Mouse (Mus musculus): ENCODE data around the gene Enox1.

GRCm38 (mm10) chr14:77387877-77388276 lies 231.3 kb downstream of the Enox1 start:
- TF ChIP-seq CHD2 (IDR thresholded peaks at IDR 0.05; ENCODE audit: low read depth, low read length): no peak
- no peak for TF ChIP-seq HCFC1 (IDR thresholded peaks at IDR 0.05; ENCODE audit: borderline replicate concordance, insufficient read depth, low read length)
- TF ChIP-seq MAFK (IDR thresholded peaks at IDR 0.05; ENCODE audit: insufficient read depth, low read depth, low read length): no peak
- no peak for TF ChIP-seq ZNF384 (IDR thresholded peaks at IDR 0.05; ENCODE audit: low read depth, low read length)
- no peak for TF ChIP-seq ZC3H11A (IDR thresholded peaks at IDR 0.05; ENCODE audit: borderline replicate concordance, low read depth, low read length)
